Mouse (Mus musculus): Measurements from ENCODE around the gene Thop1. TPM values are rescaled to one million over a fixed set of nuclear protein-coding genes. Genes with fewer than 3 reads are reported as not detected.
A peak's percentile ranks its signal among the peaks of the same experiment; 100 is the strongest.

Thop1 gene
- polyA plus RNA-seq, 1 experiment from 2014 or later, result 79.3 TPM

DNA sequence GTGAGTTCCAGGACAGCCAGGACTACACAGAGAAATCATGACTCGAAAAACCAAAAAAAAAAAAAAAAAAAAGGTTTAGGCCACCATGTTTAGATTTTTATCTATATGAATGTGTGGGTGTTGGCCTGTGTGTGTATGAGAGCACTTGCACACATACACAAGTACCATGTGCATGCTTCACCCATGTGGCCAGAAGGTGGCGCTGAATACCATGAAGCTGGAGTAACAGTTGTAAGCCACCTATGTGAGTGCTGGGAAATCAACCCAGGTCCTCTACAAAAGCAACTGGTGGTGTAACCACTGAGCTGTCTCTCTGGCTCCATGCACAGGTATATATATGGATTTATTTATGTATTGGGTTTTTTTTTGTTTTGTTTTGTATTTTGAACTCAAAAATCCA lies 17.2 kb downstream of the Thop1 start:
- H3K4me1 ChIP-seq, result no peaks in the 10 kb centered on the region
- ATAC-seq (ENCODE audit: insufficient number of reproducible peaks, low FRiP score, low TSS enrichment, low read depth), result no peak
- WGBS, result 45% methylated on average over 2 of the region's 2 CpGs

DNA sequence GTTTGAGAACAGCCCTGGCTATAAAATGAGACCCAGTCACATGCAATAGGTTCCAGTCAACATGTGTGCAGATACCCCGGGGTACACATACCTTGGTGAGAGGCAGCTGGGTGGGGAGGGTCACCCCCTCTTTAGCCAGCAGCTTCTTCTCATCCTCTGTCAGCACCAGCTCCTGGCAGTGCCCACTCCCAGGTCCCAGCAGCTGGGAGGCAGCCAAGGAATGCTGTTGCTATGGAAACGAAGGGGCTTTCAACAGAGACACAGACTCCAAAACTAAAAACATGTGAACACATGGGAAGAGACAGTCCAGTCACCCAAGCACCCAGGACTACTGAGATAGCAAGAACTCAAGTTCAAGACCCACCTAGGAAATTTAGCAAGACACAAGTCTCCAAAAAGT lies 19.4 kb downstream of the Thop1 start:
- Histone ChIP-seq H3K4me2 (no peak overlapping the region), H3K27ac (no peak overlapping the region), H3K4me1 (0 out of 2 replicates have a peak, but pooled peaks cover 3% of the 10 kb centered on the region), H3K27me3 (peaks cover 13% of the 10 kb centered on the region; the same call in 1 of the 2 replicates), H3K36me3 (no peaks in the 10 kb centered on the region), H3K4me3 (no peak overlapping the region), H3K9ac (no peak overlapping the region), H3K9me3 (no peaks in the 10 kb centered on the region)
- ATAC-seq (ENCODE audit: insufficient number of reproducible peaks, low FRiP score, low TSS enrichment, low read depth), result no peak
- WGBS, result 33% methylated on average over 2 of the region's 2 CpGs

More for the DNA sequence above, 17.2 kb downstream of the Thop1 start:
- peaks cover 10% of the 10 kb centered on the region for H3K36me3 ChIP-seq
- H3K27ac ChIP-seq, result no peak overlapping the region
- H3K4me2 ChIP-seq, result no peak overlapping the region
- H3K4me3 ChIP-seq, result no peak overlapping the region
- 0 out of 2 replicates have a peak, but pooled peaks cover 4% of the 10 kb centered on the region for H3K27me3 ChIP-seq
- no peaks in the 10 kb centered on the region for H3K9me3 ChIP-seq
- no peak overlapping the region for H3K9ac ChIP-seq

GRCm38 (mm10) chr10:81090621-81091020 lies 20.8 kb downstream of the Thop1 start:
- Histone ChIP-seq H3K4me3 (no peak overlapping the region), H3K27ac (no peak overlapping the region), H3K4me1 (0 out of 2 replicates have a peak, but pooled peaks cover 3% of the 10 kb centered on the region), H3K9ac (no peak overlapping the region), H3K4me2 (no peak overlapping the region), H3K9me3 (no peaks in the 10 kb centered on the region), H3K27me3 (peaks cover 13% of the 10 kb centered on the region; the same call in 1 of the 2 replicates), H3K36me3 (no peaks in the 10 kb centered on the region)
- no peak for ATAC-seq (ENCODE audit: insufficient number of reproducible peaks, low FRiP score, low TSS enrichment, low read depth)
- 64% methylated on average over 7 of the region's 7 CpGs for WGBS

GRCm38 (mm10) chr10:81092465-81093250 lies 22.8 kb downstream of the Thop1 start:
- Histone ChIP-seq H3K36me3 (no peaks in the 10 kb centered on the region), H3K9ac (no peak overlapping the region), H3K9me3 (no peaks in the 10 kb centered on the region), H3K27ac (no peak overlapping the region), H3K4me1 (0 out of 2 replicates have a peak, but pooled peaks cover 3% of the 10 kb centered on the region), H3K4me2 (no peak overlapping the region), H3K4me3 (no peak overlapping the region), H3K27me3 (peaks cover 13% of the 10 kb centered on the region; the same call in 1 of the 2 replicates)
- WGBS, result 58% methylated on average over 22 of the region's 22 CpGs
- no peak for ATAC-seq (ENCODE audit: insufficient number of reproducible peaks, low FRiP score, low TSS enrichment, low read depth)

DNA sequence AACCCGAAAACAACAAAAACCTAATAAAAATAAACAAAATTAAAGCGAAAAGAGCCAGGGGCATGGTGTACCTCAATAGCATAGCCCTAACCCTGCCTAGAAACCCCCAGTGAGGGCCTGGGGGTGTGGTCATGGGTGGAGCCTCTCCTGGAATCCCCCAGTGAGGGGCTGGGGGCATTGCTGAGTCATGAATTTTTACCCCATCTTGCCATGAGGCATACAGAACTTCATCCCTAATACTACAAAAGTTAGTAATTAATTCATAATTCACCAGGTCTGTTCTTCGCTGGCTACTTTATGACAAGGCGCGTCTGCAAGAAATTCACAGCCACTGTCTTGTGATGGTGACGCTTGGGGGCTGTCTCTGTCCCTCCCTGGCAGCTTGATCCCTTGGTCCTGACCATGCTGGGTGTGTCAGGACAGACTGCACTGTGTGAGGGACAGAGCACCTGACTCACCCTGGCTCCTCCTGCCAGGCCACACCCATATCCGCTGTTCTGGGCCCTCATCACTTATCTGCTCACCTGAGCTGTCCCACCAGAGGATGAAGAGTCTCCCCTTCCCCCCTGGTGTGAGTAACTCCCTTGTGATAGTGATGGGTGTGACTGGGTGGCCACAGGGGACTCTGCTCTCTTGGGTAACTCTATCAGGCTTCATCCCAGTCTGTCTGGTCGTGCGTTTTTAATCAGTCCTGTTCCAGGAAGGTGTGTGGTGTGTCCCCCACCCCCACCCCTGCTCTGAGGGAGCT lies 25.3 kb downstream of the Thop1 start:
- H3K4me1 ChIP-seq, result 0 out of 2 replicates have a peak, but pooled peaks cover 3% of the 10 kb centered on the region
- no peak overlapping the region for H3K27ac ChIP-seq
- peaks cover 13% of the 10 kb centered on the region; the same call in 1 of the 2 replicates for H3K27me3 ChIP-seq
- no peak overlapping the region for H3K9ac ChIP-seq
- H3K4me2 ChIP-seq, result no peak overlapping the region
- no peaks in the 10 kb centered on the region for H3K36me3 ChIP-seq
- WGBS, result 64% methylated on average over 9 of the region's 9 CpGs
- no peak overlapping the region for H3K4me3 ChIP-seq
- ATAC-seq (ENCODE audit: insufficient number of reproducible peaks, low FRiP score, low TSS enrichment, low read depth), result no peak
- no peaks in the 10 kb centered on the region for H3K9me3 ChIP-seq

DNA sequence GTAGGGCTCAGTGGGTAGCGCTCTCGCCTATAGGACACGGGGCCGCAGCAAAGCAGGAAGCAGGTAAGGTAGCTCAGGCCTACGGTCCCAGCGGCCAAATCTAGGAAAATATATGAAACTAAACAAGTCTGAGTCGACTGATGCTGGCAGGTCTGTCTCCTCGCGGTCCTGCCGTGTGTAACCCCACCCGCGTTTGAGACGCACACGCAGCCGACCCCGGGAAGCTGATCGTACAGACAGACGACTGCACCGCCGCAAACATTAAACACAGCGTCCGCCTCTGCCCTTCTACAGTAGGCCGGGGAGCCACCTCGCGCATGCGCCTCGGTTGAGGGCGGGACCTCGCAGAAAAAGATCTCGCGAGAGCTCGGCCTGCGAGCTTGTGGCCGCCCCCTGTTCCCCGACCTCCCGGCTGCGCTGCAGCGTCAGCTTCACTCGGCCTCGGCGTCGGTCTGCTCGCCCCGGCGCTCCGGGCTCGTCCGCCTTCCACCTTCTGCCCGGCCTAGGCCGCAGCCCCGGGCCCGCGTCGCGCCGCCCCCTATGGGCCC lies 35.8 kb downstream of the Thop1 start, which contains the start of gene Map2k2:
Gene Map2k2 (plus strand): TSS at position 351 of the 548 bp plus-strand sequence.
- Histone ChIP-seq H3K9ac (peak within 1 kb of the TSS; percentile 100), H3K27me3 (no peaks in the 10 kb centered on the region), H3K4me1 (peaks cover 24% of the 10 kb centered on the region), H3K4me3 (peak within 1 kb of the TSS; percentile 99), H3K27ac (peak within 1 kb of the TSS; percentile 100), H3K4me2 (peak within 1 kb of the TSS; percentile 74), H3K36me3 (peaks cover 23% of the 10 kb centered on the region), H3K9me3 (no peaks in the 10 kb centered on the region)
- peak; percentile 92 for ATAC-seq (ENCODE audit: insufficient number of reproducible peaks, low FRiP score, low TSS enrichment, low read depth)
- WGBS, result under 1% methylated on average over 56 of the region's 56 CpGs

DNA sequence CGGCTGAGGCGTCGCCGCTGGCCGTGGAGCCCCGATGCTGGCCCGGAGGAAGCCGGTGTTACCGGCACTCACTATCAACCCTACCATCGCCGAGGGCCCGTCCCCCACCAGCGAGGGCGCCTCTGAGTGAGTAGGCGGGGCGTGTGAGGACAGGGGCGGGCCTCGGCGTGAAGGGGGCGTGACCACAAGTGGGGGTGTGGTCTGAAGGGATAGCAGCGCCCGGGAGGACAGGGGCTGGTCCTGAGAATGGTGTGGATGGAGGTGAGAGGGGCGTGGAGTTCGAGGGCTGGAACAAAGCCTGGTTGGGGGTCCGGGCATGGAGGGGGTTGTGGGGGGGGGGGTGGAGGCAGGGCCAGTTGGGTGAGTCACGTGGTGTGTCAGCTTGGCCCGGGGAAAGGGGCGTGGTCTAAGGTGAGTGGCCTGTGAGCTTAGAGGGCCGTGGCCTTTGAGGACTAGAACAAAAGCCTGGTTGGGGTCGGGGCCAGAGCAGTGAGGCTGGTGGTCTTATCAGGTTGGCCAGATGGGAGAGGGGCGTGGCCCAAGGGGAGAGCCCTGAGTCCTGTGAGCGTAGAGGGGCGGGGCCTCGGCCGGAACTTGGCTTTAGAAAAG lies 36.4 kb downstream of the Thop1 start:
- Histone ChIP-seq H3K4me2 (peak overlapping the region; percentile 74), H3K9me3 (no peaks in the 10 kb centered on the region), H3K27ac (peak overlapping the region; percentile 100), H3K36me3 (peaks cover 28% of the 10 kb centered on the region), H3K9ac (peak overlapping the region; percentile 100), H3K27me3 (no peaks in the 10 kb centered on the region), H3K4me1 (peaks cover 24% of the 10 kb centered on the region), H3K4me3 (peak overlapping the region; percentile 99)
- ATAC-seq (ENCODE audit: insufficient number of reproducible peaks, low FRiP score, low TSS enrichment, low read depth), result peak; percentile 85
- WGBS, result under 1% methylated on average over 35 of the region's 35 CpGs

GRCm38 (mm10) chr10:81112946-81113345 lies 43.1 kb downstream of the Thop1 start:
- Histone ChIP-seq H3K4me1 (0 out of 2 replicates have a peak, but pooled peaks cover 4% of the 10 kb centered on the region), H3K27me3 (no peaks in the 10 kb centered on the region), H3K4me2 (no peak overlapping the region), H3K27ac (no peak overlapping the region), H3K9ac (no peak overlapping the region), H3K36me3 (peaks cover 89% of the 10 kb centered on the region), H3K4me3 (no peak overlapping the region), H3K9me3 (no peaks in the 10 kb centered on the region)
- ATAC-seq (ENCODE audit: insufficient number of reproducible peaks, low FRiP score, low TSS enrichment, low read depth), result no peak
- 91% methylated on average over 6 of the region's 6 CpGs for WGBS

GRCm38 (mm10) chr10:81119625-81120024 lies 49.8 kb downstream of the Thop1 start:
- no peaks in the 10 kb centered on the region for H3K9me3 ChIP-seq
- H3K4me2 ChIP-seq, result no peak overlapping the region
- H3K27ac ChIP-seq, result no peak overlapping the region
- no peaks in the 10 kb centered on the region for H3K4me1 ChIP-seq
- H3K27me3 ChIP-seq, result no peaks in the 10 kb centered on the region
- whole genome bisulfite sequencing, result 89% methylated on average over 10 of the region's 10 CpGs
- ATAC-seq (ENCODE audit: insufficient number of reproducible peaks, low FRiP score, low TSS enrichment, low read depth), result no peak
- no peak overlapping the region for H3K4me3 ChIP-seq
- H3K36me3 ChIP-seq, result peaks cover 96% of the 10 kb centered on the region
- H3K9ac ChIP-seq, result no peak overlapping the region

GRCm38 (mm10) chr10:81120650-81121049 lies 50.8 kb downstream of the Thop1 start:
- Histone ChIP-seq H3K9ac (no peak overlapping the region), H3K27ac (no peak overlapping the region), H3K9me3 (no peaks in the 10 kb centered on the region), H3K4me2 (no peak overlapping the region), H3K4me3 (no peak overlapping the region), H3K4me1 (no peaks in the 10 kb centered on the region), H3K36me3 (peaks cover 89% of the 10 kb centered on the region), H3K27me3 (no peaks in the 10 kb centered on the region)
- ATAC-seq (ENCODE audit: insufficient number of reproducible peaks, low FRiP score, low TSS enrichment, low read depth), result no peak
- WGBS, result 84% methylated on average over 7 of the region's 7 CpGs

DNA sequence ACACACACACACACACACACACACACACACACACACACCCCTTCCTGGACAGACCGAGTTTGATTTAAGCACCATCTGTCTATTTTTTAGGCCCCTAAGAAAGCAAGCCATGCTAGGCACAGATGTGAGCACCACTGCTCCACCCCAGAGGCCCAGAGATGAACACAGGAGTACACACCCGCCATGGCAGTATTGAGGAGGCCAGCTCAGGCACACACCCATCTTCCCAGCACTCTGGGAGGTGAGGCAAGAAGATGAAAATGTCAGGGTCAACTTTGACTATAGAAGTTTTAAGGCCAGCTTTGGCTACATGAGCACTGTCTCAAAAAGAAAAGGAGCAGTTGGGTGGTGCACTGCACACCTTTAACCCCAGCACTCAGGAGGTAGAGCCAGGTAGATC lies 53.1 kb downstream of the Thop1 start:
- Histone ChIP-seq H3K9me3 (no peaks in the 10 kb centered on the region), H3K9ac (no peak overlapping the region), H3K27ac (no peak overlapping the region), H3K4me1 (0 out of 2 replicates have a peak, but pooled peaks cover 4% of the 10 kb centered on the region), H3K27me3 (no peaks in the 10 kb centered on the region), H3K36me3 (peaks cover 70% of the 10 kb centered on the region), H3K4me2 (no peak overlapping the region), H3K4me3 (no peak overlapping the region)
- no peak for ATAC-seq (ENCODE audit: insufficient number of reproducible peaks, low FRiP score, low TSS enrichment, low read depth)
- whole genome bisulfite sequencing, result 69% methylated on average over 2 of the region's 2 CpGs
